Mouse (Mus musculus): Measurements from ENCODE around the gene Gm21972.

GRCm38 (mm10) chr1:86202617-86203219 is 69.3 kb downstream of the Gm21972 start:
- TF ChIP-seq CTCF (IDR thresholded peaks at IDR 0.05; ENCODE audit: extremely low read depth, insufficient read length, insufficient replicate concordance, low read depth, low read length) (no peak), POLR2A (IDR thresholded peaks at IDR 0.05; ENCODE audit: low read depth, low read length) (no peak)
